Mouse (Mus musculus): ENCODE data around the gene Gm20661.

Gene Gm20661

DNA sequence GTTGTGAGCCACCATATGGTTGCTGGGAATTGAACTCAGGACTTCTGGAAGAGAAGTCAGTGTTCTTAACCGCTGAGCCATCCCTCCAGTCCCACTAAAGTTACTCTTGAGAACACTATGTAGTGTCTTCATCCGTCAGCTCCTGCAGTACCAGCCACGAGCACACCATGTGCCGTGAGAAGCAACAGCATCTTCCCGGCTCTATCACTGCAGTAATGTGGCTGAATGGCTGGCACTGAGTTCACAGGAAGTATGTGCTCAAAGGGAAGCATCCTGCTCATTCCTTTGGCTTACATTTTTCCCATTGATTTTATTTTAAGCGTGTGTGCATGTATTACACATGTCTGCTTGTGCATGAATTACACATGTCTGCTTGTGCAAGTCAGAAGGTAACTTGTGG lies 15.4 kb upstream of the Gm20661 start:
- DNase-seq (ENCODE audit: low spot score in 2 of 2): no peak

DNA sequence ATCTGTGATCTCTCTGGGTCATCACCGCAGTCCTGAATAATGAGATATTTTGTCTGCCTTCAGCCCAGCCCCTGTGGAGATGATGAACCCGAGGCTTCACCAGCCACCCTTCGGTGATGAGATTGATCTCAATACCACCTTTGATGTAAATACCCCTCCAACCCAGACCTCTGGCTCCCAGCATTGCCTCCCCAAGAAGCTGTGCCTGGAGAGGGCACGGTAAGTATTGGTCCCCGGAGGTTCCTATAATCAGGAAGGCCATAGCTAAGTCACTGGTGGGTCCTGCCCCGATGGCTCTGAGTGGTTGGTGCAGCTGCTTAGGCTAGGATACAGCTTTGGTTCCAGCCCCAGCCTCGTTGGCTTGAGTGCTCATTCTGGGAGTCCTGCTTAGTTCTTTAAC lies 14.3 kb upstream of the Gm20661 start:
- DNase-seq (ENCODE audit: low spot score in 2 of 2): no peak

GRCm38 (mm10) chr9:107970311-107970710 lies 12.5 kb upstream of the Gm20661 start:
- no peak for DNase-seq (ENCODE audit: low spot score in 2 of 2)

DNA sequence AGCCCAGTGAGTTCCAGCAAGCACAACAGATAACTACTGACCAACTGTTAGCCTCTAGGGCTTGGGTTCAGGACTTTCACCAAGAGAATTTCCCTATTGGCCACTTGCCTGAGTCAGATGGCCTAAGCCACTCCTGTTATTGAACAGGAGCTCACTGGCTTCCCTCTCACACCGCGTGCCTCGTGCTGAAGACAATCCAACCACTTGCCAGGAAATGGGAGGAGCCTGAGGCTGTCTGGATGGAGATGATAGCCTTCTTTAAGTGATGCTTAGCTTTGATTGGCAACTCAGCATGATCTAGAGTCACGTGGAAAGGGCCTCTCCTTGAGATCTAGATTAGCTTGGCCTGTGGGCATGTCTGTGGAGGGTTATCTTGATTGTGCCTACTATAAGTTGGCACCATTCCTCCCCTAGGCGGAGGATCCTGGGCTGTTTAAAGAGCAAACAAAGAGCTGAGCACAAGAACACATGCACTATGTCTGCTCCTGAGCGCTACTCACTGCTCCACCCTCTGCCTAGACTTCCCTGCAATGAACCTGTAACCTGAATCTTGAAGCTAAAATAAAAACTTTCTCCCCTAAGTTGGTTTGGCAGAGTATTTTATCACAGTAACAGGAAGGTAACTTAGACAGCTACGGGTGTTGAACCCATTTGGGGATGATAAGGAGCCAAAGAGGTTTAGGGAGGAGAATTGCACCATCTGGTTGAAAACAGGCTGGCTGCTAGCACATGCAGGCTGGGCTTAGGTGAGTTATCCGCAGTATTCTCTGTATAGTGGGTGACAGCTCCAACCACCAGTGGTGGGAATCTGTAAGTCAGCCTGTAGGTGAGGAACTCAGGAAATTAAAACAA lies 10.9 kb upstream of the Gm20661 start:
- no peak for DNase-seq (ENCODE audit: low spot score in 2 of 2)

- no peak for DNase-seq (ENCODE audit: low spot score in 2 of 2)
Measured at GRCm38 (mm10) chr9:107974491-107975171, 8.2 kb upstream of the Gm20661 start.

- no peak for DNase-seq (ENCODE audit: low spot score in 2 of 2)
Measured at GRCm38 (mm10) chr9:107975399-107976386, 7.2 kb upstream of the Gm20661 start, which contains the start of gene Uba7. TSS of gene Uba7 (plus strand) at chr9:107975505.

DNA sequence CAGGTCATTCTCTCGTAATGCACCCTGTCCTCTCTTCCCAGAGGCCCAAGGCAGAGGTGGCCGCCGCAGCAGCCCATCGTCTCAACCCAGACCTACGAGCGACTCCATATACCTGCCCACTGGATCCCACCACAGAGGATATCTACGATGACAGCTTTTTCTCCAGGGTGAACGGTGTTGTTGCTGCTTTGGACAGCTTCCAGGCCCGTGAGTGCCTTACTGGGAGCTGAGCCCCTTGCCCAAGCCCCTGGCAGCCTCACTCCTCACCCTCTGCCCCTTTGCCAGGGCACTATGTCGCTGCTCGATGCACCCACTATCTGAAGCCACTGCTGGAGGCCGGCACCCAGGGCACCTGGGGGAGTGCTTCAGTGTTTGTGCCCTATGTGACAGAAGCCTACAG lies 4.0 kb upstream of the Gm20661 start:
- no peak for DNase-seq (ENCODE audit: low spot score in 2 of 2)

DNA sequence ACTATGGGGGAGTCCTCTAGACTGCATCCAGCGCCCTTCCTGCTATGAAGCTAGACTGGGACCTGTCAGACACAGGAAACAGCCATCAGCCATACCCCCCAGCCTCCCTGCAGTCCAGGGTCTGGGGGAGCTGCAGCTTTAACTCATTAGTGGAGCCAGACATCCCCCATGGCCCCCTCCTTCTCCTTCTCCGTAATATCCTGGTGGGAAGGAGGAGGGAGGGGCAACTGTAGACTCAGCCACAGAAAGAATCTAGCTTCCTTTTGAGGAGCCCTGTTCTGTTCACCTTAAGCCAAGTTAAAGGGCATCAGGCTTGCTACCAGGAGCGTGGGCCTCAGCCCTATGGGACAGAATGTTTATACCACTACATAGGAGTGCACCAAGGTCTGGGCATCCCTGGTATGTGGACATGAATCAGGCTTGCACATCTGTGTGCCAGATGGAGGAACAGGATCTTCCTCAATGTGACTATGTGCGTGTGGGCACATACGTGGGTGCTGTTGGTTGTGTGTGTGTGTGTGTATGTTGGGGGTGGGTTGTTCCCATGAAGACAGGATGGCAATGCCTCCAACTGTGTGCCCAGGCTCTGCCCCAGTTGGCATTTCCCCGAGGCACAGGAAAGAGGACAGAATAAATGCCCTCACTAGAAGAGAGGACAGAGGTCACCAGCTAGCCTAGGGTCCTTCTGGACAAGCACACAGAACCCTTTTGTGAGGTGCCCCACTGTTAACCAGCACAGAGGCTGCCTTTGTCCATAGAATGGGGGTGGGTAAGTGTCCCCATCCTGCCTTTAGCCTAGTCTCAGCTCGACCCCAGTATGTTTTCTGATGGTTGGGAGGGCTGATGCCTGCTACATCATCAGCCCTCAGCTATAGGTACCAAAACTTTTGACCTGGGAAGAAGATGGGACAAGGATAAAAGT lies 913 bp upstream of the Gm20661 start:
- DNase-seq (ENCODE audit: low spot score in 2 of 2): peak in 1 of 2 experiments; percentile 60

- DNase-seq (ENCODE audit: low spot score in 2 of 2): peak in 1 of 2 experiments; percentile 42
Measured at GRCm38 (mm10) chr9:107983421-107983890, 598 bp downstream of the Gm20661 start.

GRCm38 (mm10) chr9:107984052-107984753 lies 1.3 kb downstream of the Gm20661 start:
- DNase-seq (ENCODE audit: low spot score in 2 of 2): no peak

DNA sequence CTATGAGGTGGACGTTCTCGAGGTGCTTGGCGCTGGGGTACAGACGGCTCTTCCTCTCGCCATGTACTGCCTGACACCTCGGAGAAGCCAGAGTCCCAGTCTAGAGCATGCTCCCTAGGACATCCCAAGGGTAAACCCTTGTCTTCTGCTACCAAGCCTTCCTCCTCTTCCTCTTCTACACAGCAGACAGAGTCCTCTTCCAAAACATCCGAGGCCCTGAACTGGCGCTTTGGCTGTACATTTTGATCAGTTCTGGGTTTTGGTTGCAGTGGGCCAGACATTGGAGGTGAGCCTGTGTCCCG lies 1.8 kb downstream of the Gm20661 start:
- no peak for DNase-seq (ENCODE audit: low spot score in 2 of 2)

DNA sequence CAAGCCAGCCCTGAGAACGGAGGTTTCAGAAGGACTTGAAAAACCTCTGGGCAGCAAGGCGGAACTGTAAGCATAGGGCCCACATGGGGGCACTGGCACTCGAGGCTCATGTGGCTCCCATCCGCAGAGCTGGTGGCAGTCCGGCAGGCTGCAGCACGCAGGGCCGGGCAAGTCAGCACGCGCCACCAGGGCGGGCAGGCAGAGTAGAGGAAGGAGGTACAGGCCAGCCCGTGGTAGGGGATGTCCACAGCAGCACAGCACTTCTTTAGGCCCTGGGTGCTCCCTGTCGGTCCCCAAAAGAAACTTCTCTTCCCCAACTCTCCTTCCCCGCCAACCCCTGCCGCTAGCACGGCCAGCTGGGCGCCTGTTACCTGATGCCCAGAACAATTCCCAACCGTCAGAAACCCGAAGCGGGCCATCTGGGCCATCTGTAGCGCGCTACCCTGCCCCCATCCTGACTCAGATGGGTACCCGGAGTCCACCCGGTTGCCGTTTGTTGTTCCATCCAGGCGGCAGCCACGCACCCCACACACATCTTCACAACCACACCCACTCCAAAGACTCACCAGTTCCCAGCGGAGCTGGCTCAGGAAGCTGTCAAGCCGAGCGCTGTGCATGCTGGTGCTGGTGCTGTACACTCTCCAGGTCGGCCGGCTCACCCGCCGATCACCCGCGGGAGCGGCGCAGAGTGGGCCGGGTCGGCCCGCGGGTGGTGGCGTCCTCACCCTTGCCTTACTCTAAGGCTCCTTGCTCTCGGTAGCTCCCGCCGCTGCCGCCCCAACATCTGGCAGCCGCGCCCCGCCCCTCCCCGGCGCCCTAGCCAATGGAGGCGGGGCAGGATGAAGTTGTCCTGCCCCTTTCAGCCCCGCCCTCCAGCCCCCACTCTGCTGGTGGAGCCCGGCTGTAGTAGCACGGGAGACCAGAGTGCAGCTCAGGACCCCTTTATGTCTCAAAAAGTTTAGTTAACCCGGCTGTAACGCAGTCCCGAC lies 2.6 kb downstream of the Gm20661 start, which contains the start of gene Inka1:
Inka1 (minus strand) TSS at position 749 of the 989 bp plus-strand sequence.
- peak in 1 of 2 experiments; percentile 81 for DNase-seq (ENCODE audit: low spot score in 2 of 2)

GRCm38 (mm10) chr9:107986376-107986775 lies 3.5 kb downstream of the Gm20661 start:
- peak in 1 of 2 experiments; percentile 75 for DNase-seq (ENCODE audit: low spot score in 2 of 2)

- DNase-seq (ENCODE audit: low spot score in 2 of 2): no peak
Measured at GRCm38 (mm10) chr9:107987950-107988349, 5.1 kb downstream of the Gm20661 start.

GRCm38 (mm10) chr9:107992197-107992596 lies 9.3 kb downstream of the Gm20661 start, which contains the start of gene Cdhr4:
TSS of gene Cdhr4 (plus strand) at chr9:107992497.
- no peak for DNase-seq (ENCODE audit: low spot score in 2 of 2)

GRCm38 (mm10) chr9:107993013-107993412 lies 10.2 kb downstream of the Gm20661 start:
- no peak for DNase-seq (ENCODE audit: low spot score in 2 of 2)

DNA sequence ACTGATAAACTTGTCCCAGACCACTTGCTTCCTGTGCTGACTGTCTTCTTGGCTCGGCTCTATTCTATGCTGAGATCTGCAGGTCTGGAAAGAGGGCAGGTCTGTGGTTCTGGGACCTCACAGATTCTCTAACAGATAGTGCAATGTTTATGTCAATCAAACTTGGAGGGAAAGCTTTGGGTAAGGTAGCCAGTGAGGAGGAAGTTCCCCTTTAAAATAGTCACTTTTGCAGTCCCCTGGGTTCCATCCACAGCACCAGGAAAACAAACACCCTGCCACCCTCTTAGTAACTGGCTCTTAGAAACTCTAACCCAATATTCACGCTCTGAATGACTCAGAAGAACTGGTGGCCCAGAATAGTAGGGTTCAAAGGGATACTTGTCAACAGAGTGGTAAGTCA lies 11.6 kb downstream of the Gm20661 start:
- no peak for DNase-seq (ENCODE audit: low spot score in 2 of 2)

GRCm38 (mm10) chr9:107995513-107995912 lies 12.7 kb downstream of the Gm20661 start:
- no peak for DNase-seq (ENCODE audit: low spot score in 2 of 2)

GRCm38 (mm10) chr9:107996049-107996448 lies 13.2 kb downstream of the Gm20661 start, which contains the start of gene Gm20662:
TSS of gene Gm20662 (plus strand) at chr9:107996349.
- DNase-seq (ENCODE audit: low spot score in 2 of 2): no peak

All from left cerebral cortex, adult 9 months (tissue).